Mouse (Mus musculus): ENCODE measurements at regions not wholly inside any gene's neighbourhood (a gene's known extent, or its start where the extent isn't known, plus 50 kb on each side); places are given as distances from the start of the nearest gene placed in this dataset.
"Not testable (repeated sequence)": the region's sequence is repeated elsewhere in the genome, so short reads cannot be mapped to it uniquely, and the experiment has no call there.

GRCm38 (mm10) chr13:5695581-5695980 lies 165.7 kb upstream of the Klf6 start:
- H3K4me2 ChIP-seq; H3K4me1 ChIP-seq (replicated peaks); H3K36me3 ChIP-seq; ATAC-seq (ENCODE audit: insufficient number of reproducible peaks, insufficient read depth, low FRiP score, low TSS enrichment, low read depth); H3K27ac ChIP-seq; H3K27me3 ChIP-seq; H3K9ac ChIP-seq (replicated peaks); H3K4me3 ChIP-seq (replicated peaks): not testable (repeated sequence)
- peaks cover 12% of the 10 kb centered on the region; the same call in 1 of the 2 replicates for H3K9me3 ChIP-seq
- 79% methylated on average over 3 of the region's 3 CpGs for WGBS

DNA sequence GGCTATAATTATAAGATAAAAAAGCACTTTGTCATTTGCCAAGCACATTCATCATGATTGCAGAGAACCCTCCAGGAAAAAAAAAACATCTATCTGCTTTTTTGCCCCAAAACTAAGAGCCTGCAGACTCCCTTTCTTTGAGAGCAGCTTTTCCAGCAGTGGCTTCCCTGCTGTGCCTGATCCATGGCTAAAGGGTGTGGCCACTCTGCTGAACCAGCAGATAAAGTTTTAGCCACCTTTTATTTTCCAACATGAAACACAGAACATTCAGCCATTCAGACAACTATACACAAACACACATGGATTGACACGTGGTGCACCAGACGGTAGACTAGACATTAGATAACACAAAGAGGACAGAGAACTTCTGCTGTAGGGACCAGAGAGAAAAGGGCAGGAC lies 164.9 kb upstream of the Klf6 start:
- no peak for ATAC-seq (ENCODE audit: insufficient number of reproducible peaks, insufficient read depth, low FRiP score, low TSS enrichment, low read depth)
- H3K4me2 ChIP-seq: no peak overlapping the region
- no peaks in the 10 kb centered on the region for H3K36me3 ChIP-seq
- no peaks in the 10 kb centered on the region for H3K4me1 ChIP-seq (replicated peaks)
- no peak overlapping the region for H3K9ac ChIP-seq (replicated peaks)
- H3K27me3 ChIP-seq: no peaks in the 10 kb centered on the region
- 37% methylated on average over 2 of the region's 2 CpGs for WGBS
- no peak overlapping the region for H3K4me3 ChIP-seq (replicated peaks)
- no peak overlapping the region for H3K27ac ChIP-seq
- peaks cover 9% of the 10 kb centered on the region; the same call in 1 of the 2 replicates for H3K9me3 ChIP-seq

GRCm38 (mm10) chr13:5697329-5697728 lies 164.0 kb upstream of the Klf6 start:
- H3K4me2 ChIP-seq; H3K9ac ChIP-seq (replicated peaks); H3K36me3 ChIP-seq; H3K9me3 ChIP-seq; H3K4me3 ChIP-seq (replicated peaks); H3K27ac ChIP-seq; ATAC-seq (ENCODE audit: insufficient number of reproducible peaks, insufficient read depth, low FRiP score, low TSS enrichment, low read depth); H3K27me3 ChIP-seq; H3K4me1 ChIP-seq (replicated peaks): not testable (repeated sequence)
- 57% methylated on average over 1 of the region's 1 CpGs for WGBS

GRCm38 (mm10) chr13:5702071-5702470 lies 159.2 kb upstream of the Klf6 start:
- no peak for ATAC-seq (ENCODE audit: insufficient number of reproducible peaks, insufficient read depth, low FRiP score, low TSS enrichment, low read depth)
- Histone ChIP-seq H3K4me3 (replicated peaks) (no peak overlapping the region), H3K36me3 (no peaks in the 10 kb centered on the region), H3K4me1 (replicated peaks) (no peaks in the 10 kb centered on the region), H3K27me3 (no peaks in the 10 kb centered on the region), H3K4me2 (no peak overlapping the region), H3K27ac (no peak overlapping the region), H3K9me3 (no peaks in the 10 kb centered on the region), H3K9ac (replicated peaks) (no peak overlapping the region)
- WGBS: 80% methylated on average over 3 of the region's 3 CpGs

DNA sequence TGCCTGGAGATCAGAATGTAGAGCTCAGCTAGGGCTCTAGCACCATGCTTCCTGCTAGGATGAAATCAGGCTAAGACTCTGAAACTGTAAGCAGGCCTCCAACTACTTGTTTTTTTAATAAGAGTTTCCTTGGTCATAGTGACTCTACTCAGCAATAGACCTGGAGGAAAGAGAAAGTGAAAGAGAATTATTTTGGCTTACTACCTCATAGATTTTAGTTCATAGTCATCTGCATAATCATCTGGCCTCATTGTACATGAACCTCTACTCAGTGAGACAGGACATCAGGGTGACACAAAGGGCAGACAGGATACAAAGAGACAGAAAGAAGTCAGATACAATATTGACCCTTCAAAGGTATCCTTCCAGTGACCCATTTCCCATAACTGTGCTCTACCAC lies 156.3 kb upstream of the Klf6 start:
- Histone ChIP-seq H3K27ac (no peak overlapping the region), H3K9me3 (no peaks in the 10 kb centered on the region), H3K9ac (replicated peaks) (no peak overlapping the region), H3K4me1 (replicated peaks) (no peaks in the 10 kb centered on the region), H3K4me2 (no peak overlapping the region), H3K36me3 (no peaks in the 10 kb centered on the region), H3K27me3 (no peaks in the 10 kb centered on the region), H3K4me3 (replicated peaks) (no peak overlapping the region)
- no peak for ATAC-seq (ENCODE audit: insufficient number of reproducible peaks, insufficient read depth, low FRiP score, low TSS enrichment, low read depth)

DNA sequence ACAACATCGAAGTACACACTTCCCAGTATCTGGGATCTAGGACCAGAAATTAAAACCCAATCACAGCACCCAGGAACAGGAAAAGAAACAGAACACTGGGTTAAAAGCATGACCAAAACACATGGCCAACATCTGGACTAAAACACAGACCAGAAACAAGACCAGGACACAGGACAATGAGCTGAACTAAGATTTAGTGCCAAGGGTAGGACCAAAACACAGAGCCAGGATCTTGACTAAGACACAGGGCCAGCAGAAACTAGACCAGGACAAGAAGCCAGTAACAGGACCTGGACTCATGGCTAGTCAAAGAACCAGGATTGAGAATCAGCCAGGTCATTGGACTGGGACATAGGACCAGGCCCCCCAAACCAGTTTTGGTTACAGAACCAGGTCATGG lies 149.6 kb upstream of the Klf6 start:
- 91% methylated on average over 1 of the region's 1 CpGs for WGBS
- Histone ChIP-seq H3K4me2 (no peak overlapping the region), H3K27me3 (no peaks in the 10 kb centered on the region), H3K4me1 (replicated peaks) (peaks cover 4% of the 10 kb centered on the region), H3K4me3 (replicated peaks) (no peak overlapping the region), H3K36me3 (no peaks in the 10 kb centered on the region), H3K9ac (replicated peaks) (no peak overlapping the region), H3K27ac (no peak overlapping the region), H3K9me3 (no peaks in the 10 kb centered on the region)
- ATAC-seq (ENCODE audit: insufficient number of reproducible peaks, insufficient read depth, low FRiP score, low TSS enrichment, low read depth): no peak

- H3K36me3 ChIP-seq: no peaks in the 10 kb centered on the region
- no peak for ATAC-seq (ENCODE audit: insufficient number of reproducible peaks, insufficient read depth, low FRiP score, low TSS enrichment, low read depth)
- no peak overlapping the region for H3K27ac ChIP-seq
- WGBS: 37% methylated on average over 6 of the region's 6 CpGs
- H3K9me3 ChIP-seq: no peaks in the 10 kb centered on the region
- no peak overlapping the region for H3K9ac ChIP-seq (replicated peaks)
- no peak overlapping the region for H3K4me3 ChIP-seq (replicated peaks)
- no peak overlapping the region for H3K4me2 ChIP-seq
- peaks cover 4% of the 10 kb centered on the region for H3K4me1 ChIP-seq (replicated peaks)
- H3K27me3 ChIP-seq: no peaks in the 10 kb centered on the region
Observed at GRCm38 (mm10) chr13:5713195-5713863, 148.0 kb upstream of the Klf6 start.

DNA sequence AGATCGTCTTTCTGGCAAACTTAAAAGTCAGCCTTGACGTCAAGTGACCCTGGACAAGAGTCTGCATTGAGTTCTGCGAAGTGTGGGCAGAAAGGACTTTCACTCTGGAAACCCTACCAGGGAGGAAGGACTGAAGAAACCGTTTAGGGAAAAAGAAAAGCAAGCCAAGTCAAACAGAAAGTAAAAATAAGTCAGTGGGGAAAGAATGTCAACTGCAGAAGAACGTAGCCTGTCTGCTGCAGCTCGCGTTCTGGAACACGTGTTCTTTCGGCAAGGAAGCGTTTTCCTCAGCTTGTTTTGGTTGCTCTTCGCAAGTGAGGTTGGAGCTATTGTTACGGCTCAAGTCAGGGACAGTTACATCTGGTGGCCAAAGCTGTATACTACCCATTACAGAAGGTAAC lies 147.1 kb upstream of the Klf6 start:
- no peaks in the 10 kb centered on the region for H3K27me3 ChIP-seq
- H3K4me3 ChIP-seq (replicated peaks): no peak overlapping the region
- H3K9ac ChIP-seq (replicated peaks): no peak overlapping the region
- no peaks in the 10 kb centered on the region for H3K36me3 ChIP-seq
- H3K4me2 ChIP-seq: no peak overlapping the region
- H3K4me1 ChIP-seq (replicated peaks): peaks cover 4% of the 10 kb centered on the region
- H3K9me3 ChIP-seq: no peaks in the 10 kb centered on the region
- WGBS: 70% methylated on average over 12 of the region's 12 CpGs
- no peak overlapping the region for H3K27ac ChIP-seq
- ATAC-seq (ENCODE audit: insufficient number of reproducible peaks, insufficient read depth, low FRiP score, low TSS enrichment, low read depth): no peak

GRCm38 (mm10) chr13:5714793-5715192 lies 146.5 kb upstream of the Klf6 start:
- no peak overlapping the region for H3K4me2 ChIP-seq
- ATAC-seq (ENCODE audit: insufficient number of reproducible peaks, insufficient read depth, low FRiP score, low TSS enrichment, low read depth): no peak

GRCm38 (mm10) chr13:5716749-5717148 lies 144.5 kb upstream of the Klf6 start:
- Histone ChIP-seq H3K4me3 (replicated peaks) (no peak overlapping the region), H3K4me2 (no peak overlapping the region), H3K27ac (no peak overlapping the region), H3K9me3 (no peaks in the 10 kb centered on the region), H3K4me1 (replicated peaks) (peaks cover 4% of the 10 kb centered on the region), H3K27me3 (no peaks in the 10 kb centered on the region), H3K36me3 (no peaks in the 10 kb centered on the region), H3K9ac (replicated peaks) (no peak overlapping the region)
- 84% methylated on average over 3 of the region's 3 CpGs for WGBS
- ATAC-seq (ENCODE audit: insufficient number of reproducible peaks, insufficient read depth, low FRiP score, low TSS enrichment, low read depth): no peak

More at GRCm38 (mm10) chr13:5714793-5715192, 146.5 kb upstream of the Klf6 start:
- Histone ChIP-seq H3K9me3 (no peaks in the 10 kb centered on the region), H3K36me3 (no peaks in the 10 kb centered on the region), H3K27ac (no peak overlapping the region), H3K4me1 (replicated peaks) (peaks cover 4% of the 10 kb centered on the region), H3K4me3 (replicated peaks) (no peak overlapping the region), H3K27me3 (no peaks in the 10 kb centered on the region), H3K9ac (replicated peaks) (no peak overlapping the region)

DNA sequence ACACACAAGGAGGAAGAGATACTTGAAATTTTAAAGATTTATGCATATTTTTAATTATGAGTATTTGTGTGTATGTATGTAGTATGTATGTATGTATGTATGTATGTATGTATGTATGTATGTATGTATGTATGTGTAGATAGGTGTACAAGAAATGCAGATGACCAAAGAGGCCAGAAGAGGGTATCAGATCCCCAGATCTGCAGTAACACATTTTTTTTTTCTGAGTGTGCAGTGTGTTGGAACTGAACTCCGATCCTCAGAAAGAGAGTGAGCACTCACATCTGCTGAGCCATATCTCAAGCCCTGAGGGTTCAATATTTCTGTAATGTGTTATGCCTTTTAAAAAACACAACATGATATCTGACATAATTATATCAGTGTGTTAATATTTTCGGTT lies 138.0 kb upstream of the Klf6 start:
- Histone ChIP-seq H3K4me2 (no peak overlapping the region), H3K9me3 (no peaks in the 10 kb centered on the region), H3K4me1 (replicated peaks) (no peaks in the 10 kb centered on the region), H3K27me3 (no peaks in the 10 kb centered on the region), H3K27ac (no peak overlapping the region), H3K36me3 (no peaks in the 10 kb centered on the region), H3K9ac (replicated peaks) (no peak overlapping the region), H3K4me3 (replicated peaks) (no peak overlapping the region)
- 91% methylated on average over 2 of the region's 2 CpGs for WGBS
- no peak for ATAC-seq (ENCODE audit: insufficient number of reproducible peaks, insufficient read depth, low FRiP score, low TSS enrichment, low read depth)

DNA sequence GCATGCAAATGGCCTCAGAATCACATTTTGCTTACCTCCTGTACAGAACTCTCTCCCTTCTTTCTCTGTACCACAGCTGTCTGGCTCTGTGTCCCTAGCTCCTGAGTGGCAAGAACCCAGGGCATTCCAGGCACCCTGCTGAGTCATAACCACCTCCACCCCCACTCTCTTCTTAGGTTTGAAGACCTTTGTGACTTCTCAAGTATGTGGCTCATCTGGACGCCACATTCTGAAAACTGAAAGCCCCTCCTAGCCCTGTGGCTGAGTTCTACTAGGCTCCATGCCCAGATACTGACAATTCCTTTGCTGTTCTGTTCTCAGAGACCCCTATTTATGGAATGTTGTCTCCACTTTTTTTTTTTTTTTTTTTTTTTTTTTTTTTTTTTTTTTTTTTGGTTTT lies 136.9 kb upstream of the Klf6 start:
- WGBS: 61% methylated on average over 1 of the region's 1 CpGs
- no peaks in the 10 kb centered on the region for H3K27me3 ChIP-seq
- no peaks in the 10 kb centered on the region for H3K9me3 ChIP-seq
- H3K4me1 ChIP-seq (replicated peaks): no peaks in the 10 kb centered on the region
- no peak overlapping the region for H3K27ac ChIP-seq
- no peak overlapping the region for H3K4me3 ChIP-seq (replicated peaks)
- H3K36me3 ChIP-seq: no peaks in the 10 kb centered on the region
- no peak overlapping the region for H3K9ac ChIP-seq (replicated peaks)
- no peak overlapping the region for H3K4me2 ChIP-seq
- ATAC-seq (ENCODE audit: insufficient number of reproducible peaks, insufficient read depth, low FRiP score, low TSS enrichment, low read depth): no peak
